Mouse (Mus musculus) megakaryocyte, embryonic 14.5 days (primary cell): ENCODE data around the gene Lrp5.

Experiments
- FLI1 ChIP-seq: IDR thresholded peaks from 2 replicates; pipeline ENCODE4 v1.6.1; 2012; ENCODE audit warnings: low read length, inconsistent platforms, mixed read lengths
- GATA1 ChIP-seq: IDR thresholded peaks from 3 replicates; pipeline ENCODE4 v1.6.1; 2012; ENCODE audit warnings: mixed read lengths, low read length, inconsistent platforms, borderline replicate concordance

GRCm38 (mm10) chr19:3692414-3693145 is 6.2 kb upstream of the Lrp5 start:
- TF ChIP-seq GATA1: no peak
- no peak for TF ChIP-seq FLI1
